Mouse (Mus musculus) small intestine, adult 2 months (tissue): ENCODE results near the gene Wwox.

Experiments
- CTCF ChIP-seq: fragments of 200-500 bp; IDR thresholded peaks from 2 replicates; pipeline ENCODE4 v1.5.1; 2012; ENCODE audit warnings: low read depth, mild to moderate bottlenecking, control low read depth, inconsistent platforms, low read length, moderate library complexity, mixed read lengths; ENCODE audit not compliant: insufficient replicate concordance, insufficient read length; ENCODE audit errors: extremely low read depth
- POLR2A ChIP-seq: fragments of 200-500 bp; IDR thresholded peaks from 2 replicates; pipeline ENCODE4 v1.6.1; 2012; ENCODE audit warnings: low read depth, mild to moderate bottlenecking, control low read depth, inconsistent platforms, low read length, moderate library complexity

GRCm38 (mm10) chr8:114625402-114625801, 185.9 kb downstream of the Wwox start:
- no peak for TF ChIP-seq CTCF
- TF ChIP-seq POLR2A: no peak
